Mouse (Mus musculus) neural tube, embryonic 14.5 days (tissue): ENCODE measurements at regions not wholly inside any gene's neighbourhood (a gene's known extent, or its start where the extent isn't known, plus 50 kb on each side); places are given as distances from the start of the nearest gene placed in this dataset. TPM values are rescaled to one million over a fixed set of nuclear protein-coding genes. Genes with fewer than 3 reads are reported as not detected.

ENCODE experiments used
- microRNA-seq: library from miRNA; unstranded; fragments of <30 nt; microRNA quantifications from one replicate; pipeline ENCODE4, GENCODE M21; 2016

Small RNA genes lying in the stretch of these regions (microRNA-seq; reads per million reads assigned to microRNA genes)
- gene Gm25748, result not detected
